Mouse (Mus musculus) cerebellum, postnatal 14 days (tissue): Measurements from ENCODE around the gene Adam34.
"Not testable (repeated sequence)": the region's sequence is repeated elsewhere in the genome, so short reads cannot be mapped to it uniquely, and the experiment has no call there.

Experiments used
- DNase-seq, 2 experiments: peaks; one replicate each; pipeline ENCODE4 v3.0.0; 2021; ENCODE audit warnings: mixed read lengths in 2 of 2

The Adam34 gene

GRCm38 (mm10) chr8:43709949-43710348 lies at the start of gene Adam34:
Adam34 (minus strand) TSS chr8:43710049.
- no peak for DNase-seq

GRCm38 (mm10) chr8:43627176-43627575 lies 82.7 kb downstream of the Adam34 start, which contains the start of gene Gm5346:
Gm5346 (minus strand) TSS chr8:43627276.
- DNase-seq = no peak

- DNase-seq = no peak
Measured at GRCm38 (mm10) chr8:43616046-43616445, 93.8 kb downstream of the Adam34 start.

- not testable (repeated sequence) for DNase-seq
Measured at GRCm38 (mm10) chr8:43603657-43604056, 106.2 kb downstream of the Adam34 start.

- DNase-seq = not testable (repeated sequence)
Measured at GRCm38 (mm10) chr8:43603166-43603565, 106.7 kb downstream of the Adam34 start.
